Mouse (Mus musculus): ENCODE measurements at regions not wholly inside any gene's neighbourhood (a gene's known extent, or its start where the extent isn't known, plus 50 kb on each side); places are given as distances from the start of the nearest gene placed in this dataset.

GRCm38 (mm10) chr12:27127054-27127605, 215.2 kb downstream of the Sox11 start:
- Histone ChIP-seq H3K4me3 (ENCODE audit: low read length) (no peak overlapping the region), H3K4me1 (ENCODE audit: control insufficient read depth, insufficient read depth, low read length) (no peaks in the 10 kb centered on the region), H3K27me3 (ENCODE audit: control insufficient read depth, insufficient read depth, low read length) (no peaks in the 10 kb centered on the region), H3K9ac (ENCODE audit: low read length) (no peak overlapping the region), H3K4me2 (ENCODE audit: low read depth, low read length) (no peak overlapping the region), H3K36me3 (ENCODE audit: control insufficient read depth, insufficient read depth) (no peaks in the 10 kb centered on the region), H3K27ac (ENCODE audit: low read length) (no peak overlapping the region), H3K9me3 (replicated peaks; ENCODE audit: control insufficient read depth, low read length) (no peaks in the 10 kb centered on the region)
- ATAC-seq (replicated peaks; ENCODE audit: extremely low read depth, insufficient read depth, low FRiP score), result no peak
- WGBS, result 17% methylated on average over 10 of the region's 10 CpGs

- ATAC-seq (replicated peaks; ENCODE audit: extremely low read depth, insufficient read depth, low FRiP score), result no peak
- Histone ChIP-seq H3K27ac (ENCODE audit: low read length) (no peak overlapping the region), H3K9me3 (replicated peaks; ENCODE audit: control insufficient read depth, low read length) (no peaks in the 10 kb centered on the region), H3K4me1 (ENCODE audit: control insufficient read depth, insufficient read depth, low read length) (no peaks in the 10 kb centered on the region), H3K27me3 (ENCODE audit: control insufficient read depth, insufficient read depth, low read length) (no peaks in the 10 kb centered on the region), H3K4me3 (ENCODE audit: low read length) (no peak overlapping the region), H3K4me2 (ENCODE audit: low read depth, low read length) (no peak overlapping the region), H3K36me3 (ENCODE audit: control insufficient read depth, insufficient read depth) (no peaks in the 10 kb centered on the region), H3K9ac (ENCODE audit: low read length) (no peak overlapping the region)
- 77% methylated on average over 6 of the region's 6 CpGs for WGBS
These were observed 223.8 kb downstream of the Sox11 start for GRCm38 (mm10) chr12:27118581-27118980.

DNA sequence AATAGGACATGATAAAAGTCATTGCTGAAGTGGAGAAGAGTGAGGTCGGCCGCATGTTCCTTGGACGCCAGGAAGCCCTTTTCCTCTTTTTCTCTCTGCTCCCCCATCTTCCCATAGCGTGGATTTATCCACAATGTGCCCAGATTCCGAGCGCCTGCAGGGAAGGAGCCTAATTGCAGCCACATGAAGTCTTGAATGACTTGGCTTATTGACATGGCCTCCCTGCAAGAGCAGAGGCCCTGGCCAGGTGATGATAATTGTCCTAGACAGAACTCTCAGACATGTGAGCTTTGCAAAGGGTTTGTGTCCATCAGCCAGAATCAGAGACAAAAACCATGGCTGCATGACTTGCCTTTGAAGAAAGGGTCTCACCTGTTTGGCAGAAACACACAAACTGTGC, 227.0 kb downstream of the Sox11 start:
- H3K27me3 ChIP-seq (ENCODE audit: control insufficient read depth, insufficient read depth, low read length), result no peaks in the 10 kb centered on the region
- no peaks in the 10 kb centered on the region for H3K4me1 ChIP-seq (ENCODE audit: control insufficient read depth, insufficient read depth, low read length)
- H3K4me3 ChIP-seq (ENCODE audit: low read length), result no peak overlapping the region
- no peak overlapping the region for H3K27ac ChIP-seq (ENCODE audit: low read length)
- ATAC-seq (replicated peaks; ENCODE audit: extremely low read depth, insufficient read depth, low FRiP score), result no peak
- H3K4me2 ChIP-seq (ENCODE audit: low read depth, low read length), result no peak overlapping the region
- 79% methylated on average over 6 of the region's 6 CpGs for WGBS
- no peaks in the 10 kb centered on the region for H3K36me3 ChIP-seq (ENCODE audit: control insufficient read depth, insufficient read depth)
- H3K9me3 ChIP-seq (replicated peaks; ENCODE audit: control insufficient read depth, low read length), result no peaks in the 10 kb centered on the region
- H3K9ac ChIP-seq (ENCODE audit: low read length), result no peak overlapping the region

DNA sequence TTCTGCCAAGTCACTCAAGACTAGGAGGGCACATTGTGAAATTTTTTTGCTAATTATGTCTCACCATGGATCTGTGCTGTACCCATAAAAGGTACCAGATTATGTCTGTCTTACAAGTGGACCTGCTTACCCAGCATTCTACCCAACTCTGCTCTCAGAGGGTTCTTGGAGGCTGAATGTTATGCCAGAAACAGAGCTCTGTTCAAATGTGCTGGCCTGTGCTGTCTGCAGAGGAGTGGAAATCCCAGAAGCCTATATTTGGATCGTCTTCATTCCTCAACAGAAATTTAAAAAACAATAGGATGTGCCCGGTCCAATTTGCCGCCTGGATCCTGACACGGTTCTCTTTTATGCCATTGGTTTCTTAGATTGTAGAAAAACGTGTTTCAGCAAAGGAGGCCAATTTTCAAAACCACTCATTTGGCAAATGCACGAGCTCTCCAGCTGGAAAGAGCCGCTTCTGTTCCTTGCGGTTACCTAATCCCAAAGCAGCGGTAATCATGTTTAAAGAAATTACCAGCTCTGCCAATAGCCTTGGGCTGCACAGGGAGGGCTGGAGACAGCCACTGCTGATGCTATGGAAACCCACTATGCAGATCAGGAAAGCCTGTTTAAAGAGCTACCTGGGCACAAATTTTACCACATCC, 237.3 kb downstream of the Sox11 start:
- Histone ChIP-seq H3K4me1 (ENCODE audit: control insufficient read depth, insufficient read depth, low read length) (no peaks in the 10 kb centered on the region), H3K36me3 (ENCODE audit: control insufficient read depth, insufficient read depth) (no peaks in the 10 kb centered on the region), H3K9ac (ENCODE audit: low read length) (no peak overlapping the region), H3K27ac (ENCODE audit: low read length) (no peak overlapping the region), H3K4me2 (ENCODE audit: low read depth, low read length) (no peak overlapping the region), H3K27me3 (ENCODE audit: control insufficient read depth, insufficient read depth, low read length) (no peaks in the 10 kb centered on the region), H3K4me3 (ENCODE audit: low read length) (no peak overlapping the region), H3K9me3 (replicated peaks; ENCODE audit: control insufficient read depth, low read length) (no peaks in the 10 kb centered on the region)
- 79% methylated on average over 9 of the region's 9 CpGs for WGBS
- no peak for ATAC-seq (replicated peaks; ENCODE audit: extremely low read depth, insufficient read depth, low FRiP score)

- Histone ChIP-seq H3K27me3 (ENCODE audit: control insufficient read depth, insufficient read depth, low read length) (no peaks in the 10 kb centered on the region), H3K4me1 (ENCODE audit: control insufficient read depth, insufficient read depth, low read length) (no peaks in the 10 kb centered on the region), H3K36me3 (ENCODE audit: control insufficient read depth, insufficient read depth) (no peaks in the 10 kb centered on the region), H3K4me2 (ENCODE audit: low read depth, low read length) (no peak overlapping the region), H3K9ac (ENCODE audit: low read length) (no peak overlapping the region), H3K4me3 (ENCODE audit: low read length) (no peak overlapping the region), H3K9me3 (replicated peaks; ENCODE audit: control insufficient read depth, low read length) (no peaks in the 10 kb centered on the region), H3K27ac (ENCODE audit: low read length) (no peak overlapping the region)
- ATAC-seq (replicated peaks; ENCODE audit: extremely low read depth, insufficient read depth, low FRiP score), result no peak
- 89% methylated on average over 2 of the region's 2 CpGs for WGBS
These were observed 239.4 kb downstream of the Sox11 start for GRCm38 (mm10) chr12:27102996-27103395.

GRCm38 (mm10) chr12:27089206-27089605, 253.2 kb downstream of the Sox11 start:
- Histone ChIP-seq H3K27me3 (ENCODE audit: control insufficient read depth, insufficient read depth, low read length) (no peaks in the 10 kb centered on the region; the same call in 1 of the 2 replicates), H3K4me2 (ENCODE audit: low read depth, low read length) (no peak overlapping the region), H3K4me1 (ENCODE audit: control insufficient read depth, insufficient read depth, low read length) (no peaks in the 10 kb centered on the region), H3K4me3 (ENCODE audit: low read length) (no peak overlapping the region), H3K9ac (ENCODE audit: low read length) (no peak overlapping the region), H3K36me3 (ENCODE audit: control insufficient read depth, insufficient read depth) (no peaks in the 10 kb centered on the region), H3K27ac (ENCODE audit: low read length) (no peak overlapping the region), H3K9me3 (replicated peaks; ENCODE audit: control insufficient read depth, low read length) (peaks cover 6% of the 10 kb centered on the region)
- WGBS, result 73% methylated on average over 1 of the region's 1 CpGs
- no peak for ATAC-seq (replicated peaks; ENCODE audit: extremely low read depth, insufficient read depth, low FRiP score)

DNA sequence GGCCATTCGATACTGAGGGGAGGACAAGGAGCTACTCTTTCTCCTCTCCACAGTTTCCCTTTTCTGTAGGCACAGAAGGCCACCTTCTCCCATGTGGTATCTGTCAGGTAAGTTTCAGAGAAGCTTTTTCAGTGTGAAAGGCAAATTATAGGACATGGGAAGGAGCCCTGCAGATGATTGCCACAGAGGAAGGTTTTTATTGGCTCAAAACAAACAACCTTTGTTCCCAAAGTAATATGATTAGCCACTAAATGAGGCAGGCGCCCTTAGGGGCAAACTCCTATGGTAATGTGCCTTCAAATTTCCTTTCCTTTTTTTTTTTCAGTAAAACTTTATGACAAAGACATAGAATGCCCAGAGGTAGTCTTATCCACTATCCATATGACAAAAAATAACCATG, 256.5 kb downstream of the Sox11 start:
- no peak for ATAC-seq (replicated peaks; ENCODE audit: extremely low read depth, insufficient read depth, low FRiP score)
- Histone ChIP-seq H3K9ac (ENCODE audit: low read length) (no peak overlapping the region), H3K27me3 (ENCODE audit: control insufficient read depth, insufficient read depth, low read length) (no peaks in the 10 kb centered on the region; the same call in 1 of the 2 replicates), H3K36me3 (ENCODE audit: control insufficient read depth, insufficient read depth) (no peaks in the 10 kb centered on the region), H3K9me3 (replicated peaks; ENCODE audit: control insufficient read depth, low read length) (no peaks in the 10 kb centered on the region), H3K4me2 (ENCODE audit: low read depth, low read length) (no peak overlapping the region), H3K27ac (ENCODE audit: low read length) (no peak overlapping the region), H3K4me3 (ENCODE audit: low read length) (no peak overlapping the region), H3K4me1 (ENCODE audit: control insufficient read depth, insufficient read depth, low read length) (peaks cover 2% of the 10 kb centered on the region; the same call in 1 of the 2 replicates)
- 92% methylated on average over 2 of the region's 2 CpGs for WGBS

- Histone ChIP-seq H3K4me1 (ENCODE audit: control insufficient read depth, insufficient read depth, low read length) (peaks cover 2% of the 10 kb centered on the region; the same call in 1 of the 2 replicates), H3K4me3 (ENCODE audit: low read length) (no peak overlapping the region), H3K9ac (ENCODE audit: low read length) (no peak overlapping the region), H3K36me3 (ENCODE audit: control insufficient read depth, insufficient read depth) (no peaks in the 10 kb centered on the region), H3K27me3 (ENCODE audit: control insufficient read depth, insufficient read depth, low read length) (no peaks in the 10 kb centered on the region; the same call in 1 of the 2 replicates), H3K27ac (ENCODE audit: low read length) (no peak overlapping the region), H3K9me3 (replicated peaks; ENCODE audit: control insufficient read depth, low read length) (no peaks in the 10 kb centered on the region), H3K4me2 (ENCODE audit: low read depth, low read length) (no peak overlapping the region)
- WGBS, result 35% methylated on average over 4 of the region's 4 CpGs
- ATAC-seq (replicated peaks; ENCODE audit: extremely low read depth, insufficient read depth, low FRiP score), result no peak
These were observed 258.5 kb downstream of the Sox11 start for GRCm38 (mm10) chr12:27083645-27084550.

DNA sequence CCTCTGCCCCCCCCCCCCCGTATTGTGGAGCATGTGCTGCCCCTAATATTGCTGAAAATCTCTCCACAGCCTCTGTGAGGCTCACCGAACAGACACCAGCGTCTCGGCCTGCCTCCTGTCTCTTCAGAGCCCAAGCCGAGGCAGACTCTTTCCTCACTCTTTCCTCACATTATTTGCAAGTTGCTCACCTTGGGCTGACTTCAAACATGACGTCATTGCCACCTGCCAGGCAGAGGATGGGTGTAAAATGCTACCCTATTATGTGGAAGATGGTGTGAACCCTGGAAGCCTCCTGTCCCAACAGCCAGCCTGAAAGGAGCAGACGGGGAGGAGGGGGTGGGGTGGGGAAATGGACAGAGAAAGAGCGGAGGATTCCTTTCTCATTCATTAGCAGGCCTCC, 259.3 kb downstream of the Sox11 start:
- peaks cover 2% of the 10 kb centered on the region; the same call in 1 of the 2 replicates for H3K4me1 ChIP-seq (ENCODE audit: control insufficient read depth, insufficient read depth, low read length)
- WGBS, result 11% methylated on average over 6 of the region's 8 CpGs
- H3K4me3 ChIP-seq (ENCODE audit: low read length), result peak overlapping the region; percentile 33
- no peak overlapping the region for H3K27ac ChIP-seq (ENCODE audit: low read length)
- ATAC-seq (replicated peaks; ENCODE audit: extremely low read depth, insufficient read depth, low FRiP score), result peak; percentile 28; the same call in 1 of the 2 replicates
- peak overlapping the region; percentile 65 for H3K4me2 ChIP-seq (ENCODE audit: low read depth, low read length)
- H3K9ac ChIP-seq (ENCODE audit: low read length), result peak overlapping the region; percentile 40; the same call in 1 of the 2 replicates
- H3K36me3 ChIP-seq (ENCODE audit: control insufficient read depth, insufficient read depth), result no peaks in the 10 kb centered on the region
- no peaks in the 10 kb centered on the region; the same call in 1 of the 2 replicates for H3K27me3 ChIP-seq (ENCODE audit: control insufficient read depth, insufficient read depth, low read length)
- no peaks in the 10 kb centered on the region for H3K9me3 ChIP-seq (replicated peaks; ENCODE audit: control insufficient read depth, low read length)
